Mouse (Mus musculus) midbrain, embryonic 15.5 days (tissue): ENCODE results near the gene Ogg1. TPM values are rescaled to one million over a fixed set of nuclear protein-coding genes. Genes with fewer than 3 reads are reported as not detected.
"Not testable (repeated sequence)": the region's sequence is repeated elsewhere in the genome, so short reads cannot be mapped to it uniquely, and the experiment has no call there.

Experiments used
- ATAC-seq: fragments of 200-750 bp; cut with Nextera tagmentation; replicated peaks from 2 replicates; pipeline ENCODE4 v1.8.0; 2017; ENCODE audit warnings: moderate TSS enrichment
- H3K27ac ChIP-seq: fragments of 300-500 bp; sonication (generic); 2 replicates; pipeline ENCODE4 v1.5.1; 2015; ENCODE audit warnings: mild to moderate bottlenecking, inconsistent platforms
- H3K27me3 ChIP-seq: fragments of 300-500 bp; sonication (generic); replicated peaks from 2 replicates; pipeline ENCODE4 v1.6.1; 2015; ENCODE audit warnings: inconsistent platforms
- H3K36me3 ChIP-seq: fragments of 300-500 bp; sonication (generic); replicated peaks from 2 replicates; pipeline ENCODE4 v1.6.1; 2015; ENCODE audit warnings: inconsistent platforms
- H3K4me1 ChIP-seq: fragments of 300-500 bp; sonication (generic); 2 replicates; pipeline ENCODE4 v1.6.1; 2015; ENCODE audit warnings: inconsistent platforms
- H3K4me2 ChIP-seq: fragments of 300-500 bp; sonication (generic); 2 replicates; pipeline ENCODE4 v1.6.1; 2015; ENCODE audit warnings: inconsistent platforms, mild to moderate bottlenecking, moderate library complexity
- H3K4me3 ChIP-seq: fragments of 300-500 bp; sonication (generic); 2 replicates; pipeline ENCODE4 v1.5.1; 2015; ENCODE audit warnings: mild to moderate bottlenecking, inconsistent platforms
- H3K9ac ChIP-seq: fragments of 300-500 bp; sonication (generic); 2 replicates; pipeline ENCODE4 v1.6.1; 2015; ENCODE audit warnings: mild to moderate bottlenecking, inconsistent platforms
- H3K9me3 ChIP-seq: fragments of 300-500 bp; sonication (generic); 2 replicates; pipeline ENCODE4 v1.6.1; 2016; ENCODE audit warnings: inconsistent platforms
- WGBS: fragments of 180-500 bp; shearing (Covaris S2); methylation state at CpG from one replicate; pipeline ENCODE4 v1.1.7; 2015; ENCODE audit warnings: mixed read lengths; 5-methylcytosine and 5-hydroxymethylcytosine counted together
- polyA plus RNA-seq: library from polyadenylated mRNA; unstranded; fragments of >200 nt; fragmentation: Nextera tagmentation; extraction: Ambion mirVana; gene quantifications from 2 replicates; pipeline ENCODE4 v1.2.1, GENCODE M21; 2015

Gene Ogg1
- polyA plus RNA-seq, 1 experiment from 2014 or later: 9.6 TPM

DNA sequence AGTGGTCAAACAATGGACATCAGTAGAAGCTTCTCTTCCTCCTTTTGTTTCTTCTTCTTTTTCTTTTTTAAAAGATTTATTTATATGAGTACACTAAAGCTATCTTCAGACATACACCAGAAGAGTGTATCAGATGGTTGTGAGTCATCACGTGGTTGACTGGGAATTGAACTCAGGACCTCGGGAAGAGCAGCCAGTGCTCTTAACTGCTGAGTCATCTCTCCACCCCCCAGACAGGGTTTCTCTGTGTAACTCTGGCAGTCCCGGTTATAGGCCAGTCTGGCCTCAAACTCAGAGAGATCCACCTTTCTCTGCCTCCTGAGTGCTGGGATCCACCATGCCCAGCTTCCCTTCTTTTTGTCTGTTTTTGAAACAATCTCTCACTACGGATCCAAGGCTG lies 30.1 kb upstream of the Ogg1 start:
- Histone ChIP-seq H3K9ac (no peak overlapping the region), H3K27ac (no peak overlapping the region), H3K4me2 (no peak overlapping the region), H3K36me3 (no peaks in the 10 kb centered on the region), H3K4me3 (no peak overlapping the region), H3K27me3 (no peaks in the 10 kb centered on the region), H3K4me1 (no peaks in the 10 kb centered on the region), H3K9me3 (no peaks in the 10 kb centered on the region)
- no peak for ATAC-seq
- 70% methylated on average over 4 of the region's 4 CpGs for WGBS

DNA sequence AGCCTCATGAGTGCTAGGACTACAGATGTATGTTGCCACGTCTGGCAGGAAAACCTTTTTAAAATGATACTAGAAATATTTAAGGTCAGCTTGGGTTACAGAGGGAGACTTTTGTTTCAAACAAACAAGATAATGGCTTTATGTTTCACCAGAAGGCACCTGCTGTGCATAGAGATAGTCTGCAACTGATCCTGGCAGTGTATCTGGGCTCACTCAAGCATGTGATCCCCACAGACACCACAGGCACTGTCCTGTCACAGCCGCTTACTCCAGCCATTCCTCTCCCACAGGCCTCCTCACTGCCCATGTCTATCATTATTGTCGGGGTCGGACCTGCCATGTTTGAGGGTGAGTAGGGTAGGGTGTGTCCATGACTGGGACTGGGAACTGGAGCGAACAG lies 25.4 kb upstream of the Ogg1 start:
- H3K9me3 ChIP-seq: no peaks in the 10 kb centered on the region
- no peak overlapping the region for H3K4me3 ChIP-seq
- no peak overlapping the region for H3K9ac ChIP-seq
- no peaks in the 10 kb centered on the region for H3K36me3 ChIP-seq
- no peaks in the 10 kb centered on the region for H3K27me3 ChIP-seq
- 79% methylated on average over 5 of the region's 5 CpGs for WGBS
- no peak overlapping the region for H3K27ac ChIP-seq
- no peak for ATAC-seq
- no peak overlapping the region for H3K4me2 ChIP-seq
- H3K4me1 ChIP-seq: peaks cover 6% of the 10 kb centered on the region

DNA sequence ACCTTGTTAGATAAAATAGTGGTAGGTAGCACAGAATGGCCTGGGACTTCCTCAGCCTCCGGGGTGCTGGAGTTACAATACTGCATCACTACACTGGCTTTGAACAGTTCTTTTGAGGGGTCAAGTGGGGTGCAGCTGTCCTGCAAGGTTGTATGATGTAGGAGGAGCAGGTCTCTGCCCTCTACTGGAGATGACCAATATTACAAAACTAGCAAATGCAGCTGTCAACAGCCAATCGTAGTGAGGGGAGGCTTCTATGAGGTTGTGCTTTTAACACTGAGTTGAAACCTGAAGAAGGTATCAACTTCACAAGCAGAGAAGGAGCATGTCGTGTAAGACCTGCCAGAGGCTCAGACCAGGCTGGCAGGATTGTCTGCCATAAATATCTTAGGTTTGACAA lies 24.5 kb upstream of the Ogg1 start:
- 24% methylated on average over 3 of the region's 3 CpGs for WGBS
- H3K27ac ChIP-seq: no peak overlapping the region
- ATAC-seq: no peak
- H3K4me2 ChIP-seq: no peak overlapping the region
- H3K27me3 ChIP-seq: no peaks in the 10 kb centered on the region
- H3K4me3 ChIP-seq: no peak overlapping the region
- H3K9ac ChIP-seq: no peak overlapping the region
- H3K36me3 ChIP-seq: no peaks in the 10 kb centered on the region
- no peaks in the 10 kb centered on the region for H3K9me3 ChIP-seq
- H3K4me1 ChIP-seq: peaks cover 6% of the 10 kb centered on the region

DNA sequence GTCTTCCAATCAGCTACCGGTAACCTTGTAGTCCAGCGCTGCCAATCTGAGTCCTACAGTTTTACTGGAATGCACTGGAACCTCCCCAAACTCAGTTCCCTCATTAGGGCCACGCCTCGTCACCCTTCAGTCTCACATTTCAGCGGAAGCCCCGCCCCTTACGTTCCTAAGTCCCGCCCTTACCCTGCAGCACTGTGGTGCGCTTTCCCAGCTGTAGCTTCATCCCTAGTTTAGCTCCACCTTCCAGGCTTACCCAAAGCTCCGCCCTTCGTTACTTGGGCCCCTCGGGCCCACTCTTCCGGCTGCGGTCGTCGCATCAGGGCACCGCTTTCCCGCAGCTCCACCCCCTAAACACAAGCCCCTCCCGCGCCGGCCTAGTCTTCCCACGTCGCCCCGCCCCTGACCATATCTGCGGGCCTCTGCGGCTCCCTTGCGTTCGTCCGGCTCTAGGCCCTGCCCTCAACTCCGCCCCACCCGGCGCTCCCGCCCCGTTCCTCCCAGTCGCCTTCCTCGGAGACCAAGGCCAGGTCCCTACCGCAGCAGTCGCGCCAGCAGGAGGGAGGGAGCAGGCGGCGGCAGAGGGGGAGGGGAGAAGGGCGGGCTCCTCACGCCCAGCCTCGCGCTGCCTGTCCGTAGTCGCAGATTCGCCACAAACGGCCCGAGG lies 20.3 kb upstream of the Ogg1 start:
- ATAC-seq: peak; percentile 98

DNA sequence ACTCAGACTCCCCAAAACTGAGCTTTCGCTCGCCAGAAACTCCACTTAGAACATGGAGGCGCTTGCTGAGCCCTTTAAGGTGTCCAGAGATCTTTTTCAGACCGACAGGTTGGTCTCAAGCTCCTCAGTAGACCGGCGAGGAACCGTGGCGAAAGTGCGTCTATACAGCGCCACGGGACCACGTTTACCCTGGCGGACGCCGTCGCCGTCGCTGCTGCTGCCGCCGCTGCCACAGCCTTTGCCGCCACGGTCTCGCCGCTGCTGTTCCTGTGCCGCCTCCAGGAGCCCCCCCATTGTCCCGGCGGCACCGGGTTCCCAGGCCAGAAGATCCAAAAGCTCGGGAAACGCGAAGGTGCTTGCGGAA lies 19.8 kb upstream of the Ogg1 start, which contains the start of gene Brpf1:
Brpf1 (plus strand) TSS at position 152 of the 364 bp plus-strand sequence.
- WGBS: 1% methylated on average over 32 of the region's 32 CpGs
- ATAC-seq: peak; percentile 75
- H3K9ac ChIP-seq: peak within 1 kb of the TSS; percentile 93
- H3K9me3 ChIP-seq: no peaks in the 10 kb centered on the region
- H3K27ac ChIP-seq: peak within 1 kb of the TSS; percentile 93
- peaks cover 23% of the 10 kb centered on the region for H3K4me1 ChIP-seq
- H3K4me2 ChIP-seq: peak within 1 kb of the TSS; percentile 91
- H3K36me3 ChIP-seq: peaks cover 3% of the 10 kb centered on the region; the same call in 1 of the 2 replicates
- peak within 1 kb of the TSS; percentile 83 for H3K4me3 ChIP-seq
- no peaks in the 10 kb centered on the region for H3K27me3 ChIP-seq

More for the DNA sequence above, 20.3 kb upstream of the Ogg1 start:
- peaks cover 3% of the 10 kb centered on the region; the same call in 1 of the 2 replicates for H3K36me3 ChIP-seq
- H3K9me3 ChIP-seq: no peaks in the 10 kb centered on the region
- no peaks in the 10 kb centered on the region for H3K27me3 ChIP-seq
- peak overlapping the region; percentile 93 for H3K27ac ChIP-seq
- peak overlapping the region; percentile 93 for H3K9ac ChIP-seq
- peak overlapping the region; percentile 91 for H3K4me2 ChIP-seq
- peaks cover 23% of the 10 kb centered on the region for H3K4me1 ChIP-seq
- 1% methylated on average over 50 of the region's 50 CpGs for WGBS
- H3K4me3 ChIP-seq: peak overlapping the region; percentile 83

DNA sequence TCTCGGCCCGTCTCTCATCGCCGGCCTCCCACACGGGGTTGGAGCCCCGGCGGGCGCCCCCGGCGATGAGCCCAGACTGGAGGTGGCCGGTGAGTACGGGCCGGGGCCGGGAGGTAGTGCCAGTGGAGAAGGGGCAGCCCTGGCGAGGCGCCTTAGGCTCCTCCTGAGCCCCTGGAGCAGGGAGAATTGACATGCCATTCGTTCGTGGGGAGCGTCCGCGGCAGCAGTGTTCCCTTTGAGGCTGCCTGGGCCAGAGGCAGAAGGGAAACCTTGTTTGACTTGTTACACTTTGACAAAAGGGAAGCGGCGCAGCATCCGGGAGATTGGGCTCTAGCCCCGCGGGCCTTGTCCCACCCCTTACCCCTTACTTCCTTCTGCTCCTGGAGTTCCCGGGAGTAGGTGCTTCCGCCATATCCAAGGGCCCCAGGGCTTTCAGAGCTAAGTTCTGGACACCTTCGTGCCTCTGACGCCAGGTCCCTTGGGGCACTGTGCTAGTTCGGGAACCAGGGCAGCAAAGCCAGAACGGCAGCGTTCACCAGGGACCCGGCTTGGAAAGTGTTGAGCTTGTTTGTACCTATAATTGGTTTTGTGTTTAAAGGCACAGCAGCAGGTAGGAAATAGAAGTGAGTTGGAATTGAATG lies 19.2 kb upstream of the Ogg1 start:
- H3K4me1 ChIP-seq: peaks cover 23% of the 10 kb centered on the region
- H3K27me3 ChIP-seq: no peaks in the 10 kb centered on the region
- H3K9ac ChIP-seq: peak overlapping the region; percentile 93
- ATAC-seq: peak; percentile 5
- H3K9me3 ChIP-seq: no peaks in the 10 kb centered on the region
- under 1% methylated on average over 34 of the region's 34 CpGs for WGBS
- peaks cover 3% of the 10 kb centered on the region; the same call in 1 of the 2 replicates for H3K36me3 ChIP-seq
- H3K27ac ChIP-seq: peak overlapping the region; percentile 93
- H3K4me3 ChIP-seq: peak overlapping the region; percentile 83
- H3K4me2 ChIP-seq: peak overlapping the region; percentile 91

DNA sequence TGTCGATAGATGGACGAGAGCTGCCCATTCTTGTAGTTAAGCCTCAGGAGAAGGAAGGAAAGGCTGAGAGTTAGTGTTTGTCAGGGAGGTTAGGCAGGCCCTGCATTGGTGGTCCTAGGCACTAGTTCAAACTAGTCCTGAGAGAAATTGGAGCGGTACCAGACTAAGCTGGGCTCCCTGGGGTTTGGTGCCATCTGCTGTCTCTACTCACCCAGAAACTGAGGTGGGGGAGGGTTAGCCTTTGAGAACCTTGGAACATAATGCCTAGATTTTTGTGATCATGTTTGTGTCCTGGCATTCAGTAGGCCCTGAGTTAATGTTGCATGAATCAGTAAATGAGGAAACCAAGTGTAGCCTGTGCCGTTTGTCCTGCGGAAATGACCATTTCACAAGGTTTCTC lies 18.6 kb upstream of the Ogg1 start:
- no peaks in the 10 kb centered on the region for H3K27me3 ChIP-seq
- H3K4me3 ChIP-seq: peak overlapping the region; percentile 83
- H3K27ac ChIP-seq: peak overlapping the region; percentile 93; the same call in 1 of the 2 replicates
- peaks cover 23% of the 10 kb centered on the region for H3K4me1 ChIP-seq
- ATAC-seq: no peak
- H3K9ac ChIP-seq: peak overlapping the region; percentile 93
- peak overlapping the region; percentile 91 for H3K4me2 ChIP-seq
- no peaks in the 10 kb centered on the region for H3K9me3 ChIP-seq
- H3K36me3 ChIP-seq: peaks cover 3% of the 10 kb centered on the region; the same call in 1 of the 2 replicates
- WGBS: 34% methylated on average over 5 of the region's 5 CpGs

DNA sequence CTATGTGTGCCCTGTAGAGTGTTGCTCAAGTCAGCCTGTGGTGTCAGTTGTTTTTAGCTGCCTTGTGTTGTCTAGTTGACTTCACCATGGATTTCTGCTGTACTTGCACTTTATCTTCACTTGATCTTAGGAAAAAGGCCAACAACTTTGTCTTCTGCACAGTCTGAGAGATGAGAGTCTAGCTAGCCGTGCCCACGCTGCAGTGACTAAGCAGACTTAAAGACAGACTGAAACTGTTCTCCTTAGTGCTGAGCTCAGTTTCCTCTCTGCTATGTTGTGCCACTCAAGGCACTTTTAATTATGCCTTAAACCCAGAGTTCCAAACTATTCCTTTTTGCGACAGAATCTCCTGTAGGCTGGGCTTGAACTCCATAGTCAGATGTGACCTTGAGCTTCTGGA lies 10.8 kb upstream of the Ogg1 start:
- Histone ChIP-seq H3K36me3 (peaks cover 58% of the 10 kb centered on the region), H3K27me3 (no peaks in the 10 kb centered on the region), H3K4me2 (no peak overlapping the region), H3K27ac (no peak overlapping the region), H3K9ac (no peak overlapping the region), H3K9me3 (no peaks in the 10 kb centered on the region), H3K4me1 (no peaks in the 10 kb centered on the region), H3K4me3 (no peak overlapping the region)
- 94% methylated on average over 3 of the region's 3 CpGs for WGBS
- ATAC-seq: no peak

DNA sequence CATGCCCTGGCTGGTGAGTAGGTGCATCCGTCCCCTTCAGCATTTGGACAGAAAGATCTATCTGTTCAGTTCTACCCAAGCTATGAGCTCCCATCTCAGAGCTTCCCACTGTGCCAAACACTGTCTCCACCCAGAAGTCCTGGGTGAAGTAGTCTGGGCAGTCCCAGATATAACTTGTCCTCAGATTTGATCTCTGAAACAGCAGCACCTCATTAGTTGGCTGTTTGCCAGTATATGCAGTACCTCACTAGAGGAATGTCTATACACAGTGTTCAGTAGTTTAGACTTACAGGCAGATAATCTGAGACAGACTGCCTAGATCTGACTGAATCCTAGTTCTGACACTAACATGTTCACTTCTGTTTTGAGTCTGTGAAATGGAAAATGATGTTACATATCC lies 2.6 kb downstream of the Ogg1 start:
- no peak overlapping the region for H3K9ac ChIP-seq
- H3K4me2 ChIP-seq: no peak overlapping the region
- peaks cover 16% of the 10 kb centered on the region for H3K4me1 ChIP-seq
- no peak overlapping the region for H3K27ac ChIP-seq
- no peaks in the 10 kb centered on the region for H3K27me3 ChIP-seq
- H3K36me3 ChIP-seq: peaks cover under 1% of the 10 kb centered on the region; the same call in 1 of the 2 replicates
- ATAC-seq: no peak
- H3K4me3 ChIP-seq: no peak overlapping the region
- WGBS: 89% methylated on average over 1 of the region's 1 CpGs
- no peaks in the 10 kb centered on the region for H3K9me3 ChIP-seq

DNA sequence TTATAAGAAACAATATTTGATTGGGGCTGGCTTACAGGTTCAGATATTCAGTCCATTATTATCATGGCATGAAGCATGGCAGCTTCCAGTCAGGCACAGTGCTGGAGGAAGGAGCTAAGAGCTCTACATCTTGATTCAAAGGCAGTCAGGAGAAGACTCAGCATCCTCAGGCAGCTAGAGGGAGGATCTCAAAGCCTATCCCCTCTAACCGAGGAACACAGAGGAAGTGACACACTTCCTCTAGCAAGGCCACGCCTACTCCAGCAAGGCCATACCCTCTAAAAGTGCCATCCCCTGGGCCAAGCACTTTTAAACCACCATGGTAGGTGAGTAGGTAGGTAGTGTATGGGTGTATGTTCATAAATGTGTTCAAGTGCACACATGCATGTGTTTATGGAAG lies 3.8 kb downstream of the Ogg1 start:
- Histone ChIP-seq H3K9me3 (no peaks in the 10 kb centered on the region), H3K4me2 (no peak overlapping the region), H3K4me1 (peaks cover 14% of the 10 kb centered on the region), H3K9ac (no peak overlapping the region), H3K36me3 (peaks cover 10% of the 10 kb centered on the region; the same call in 1 of the 2 replicates), H3K27ac (no peak overlapping the region), H3K4me3 (no peak overlapping the region), H3K27me3 (no peaks in the 10 kb centered on the region)
- no peak for ATAC-seq
- 70% methylated on average over 2 of the region's 2 CpGs for WGBS

DNA sequence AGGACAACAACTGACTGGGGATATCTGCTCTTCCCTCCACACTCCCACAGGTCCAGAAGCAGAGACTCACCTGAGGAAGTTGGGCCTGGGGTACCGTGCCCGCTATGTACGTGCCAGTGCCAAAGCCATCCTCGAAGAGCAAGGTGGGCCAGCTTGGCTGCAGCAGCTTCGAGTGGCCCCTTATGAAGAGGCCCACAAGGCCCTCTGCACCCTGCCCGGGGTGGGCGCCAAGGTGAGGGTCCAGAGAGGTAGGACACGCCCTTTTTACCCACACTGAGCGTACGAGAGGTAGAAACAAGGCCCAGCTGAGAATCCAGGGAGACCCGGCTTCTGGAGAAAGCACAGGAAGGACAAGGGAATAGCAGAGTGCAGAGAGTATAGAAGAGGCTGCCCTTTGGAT lies 4.9 kb downstream of the Ogg1 start:
- peaks cover 6% of the 10 kb centered on the region; the same call in 1 of the 2 replicates for H3K4me1 ChIP-seq
- H3K4me3 ChIP-seq: no peak overlapping the region
- no peak overlapping the region for H3K27ac ChIP-seq
- H3K9me3 ChIP-seq: no peaks in the 10 kb centered on the region
- no peaks in the 10 kb centered on the region for H3K27me3 ChIP-seq
- ATAC-seq: no peak
- 91% methylated on average over 11 of the region's 11 CpGs for WGBS
- no peak overlapping the region for H3K4me2 ChIP-seq
- no peak overlapping the region for H3K9ac ChIP-seq
- H3K36me3 ChIP-seq: peaks cover 14% of the 10 kb centered on the region; the same call in 1 of the 2 replicates

DNA sequence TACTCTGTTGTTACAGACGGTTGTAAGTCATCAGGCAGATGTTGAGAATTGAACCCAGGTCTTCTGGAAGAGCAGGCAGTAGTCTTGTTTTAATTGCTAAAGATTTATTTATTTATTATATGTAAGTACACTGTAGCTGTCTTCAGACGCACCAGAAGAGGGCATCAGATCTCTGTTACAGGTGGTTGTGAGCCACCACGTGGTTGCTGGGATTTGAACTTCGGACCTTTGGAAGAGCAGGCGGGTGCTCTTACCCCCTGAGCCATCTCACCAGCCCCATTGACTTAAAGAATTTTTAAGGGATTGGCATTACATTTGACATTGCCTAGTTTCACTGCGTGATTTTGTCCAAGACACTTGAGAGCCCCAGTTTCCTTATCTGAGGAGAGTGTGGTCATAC lies 6.0 kb downstream of the Ogg1 start:
- H3K4me1 ChIP-seq, H3K27me3 ChIP-seq, ATAC-seq, H3K27ac ChIP-seq, H3K9ac ChIP-seq, H3K4me2 ChIP-seq, H3K4me3 ChIP-seq, H3K9me3 ChIP-seq: not testable (repeated sequence)
- peaks cover 14% of the 10 kb centered on the region; the same call in 1 of the 2 replicates for H3K36me3 ChIP-seq
- 79% methylated on average over 6 of the region's 6 CpGs for WGBS
